Comparison of ENCODE assay signal across 7 mouse cellular contexts in the genomic region with DNA sequence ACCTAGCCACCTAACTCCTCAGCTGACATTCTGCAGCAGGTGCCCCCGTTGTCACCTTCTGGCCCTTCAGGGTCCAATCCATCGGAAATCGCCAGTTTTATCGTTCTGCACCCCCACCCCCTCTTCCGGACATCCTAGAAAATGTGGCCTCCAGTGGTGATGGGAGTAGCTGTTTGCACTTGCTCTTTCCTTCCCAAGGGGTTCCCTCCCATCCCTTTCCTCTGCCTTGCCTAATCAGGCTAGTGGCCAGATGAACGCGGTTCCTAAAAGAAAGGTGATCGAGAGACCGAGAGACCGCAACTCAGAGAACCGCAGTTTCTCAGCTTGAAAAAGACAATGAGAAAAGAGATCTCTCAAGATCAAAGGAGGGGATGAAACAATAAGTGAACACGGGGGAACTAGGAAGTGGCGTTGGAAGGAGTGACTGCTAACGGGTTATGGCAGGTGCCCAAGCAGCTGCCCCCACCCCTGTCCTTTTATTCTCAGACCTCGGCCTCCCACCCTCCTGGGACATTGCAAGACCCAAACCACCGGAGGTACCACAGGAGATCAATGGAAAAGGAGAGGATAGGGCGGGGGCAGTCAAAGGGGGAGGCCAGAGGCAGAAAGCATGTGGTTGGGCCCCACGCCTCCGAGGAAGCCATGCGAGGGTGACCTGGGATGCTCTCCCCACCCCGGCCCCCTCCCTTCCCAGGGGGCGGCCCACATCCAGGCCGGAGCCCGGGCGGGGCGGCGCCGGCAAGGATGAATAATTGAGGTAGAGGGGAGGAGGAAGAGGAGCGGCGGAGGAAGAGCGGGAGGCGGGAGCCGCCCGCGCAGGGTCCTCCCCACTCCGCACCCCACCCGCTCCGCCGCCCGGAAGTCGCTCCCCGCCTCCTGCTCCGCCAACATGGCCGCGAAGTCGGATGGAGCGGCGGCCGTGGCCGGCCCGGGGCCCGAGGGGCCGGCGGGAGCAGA. TPM values are rescaled to one million over a fixed set of nuclear protein-coding genes. Genes with fewer than 3 reads are reported as not detected.
DNase-seq lines count a peak whose midpoint lies in the region; ATAC-seq and TF ChIP-seq lines count a peak whose summit lies in the region.

Gene Xkr7, plus strand, starts transcription at position 727 of the 957 bp plus-strand sequence.

- no peak for TF ChIP-seq CTCF in lung, embryonic 14.5 days (IDR thresholded peaks at IDR 0.05; ENCODE audit: low read depth)
- TF ChIP-seq CTCF in lung, adult 2 months (IDR thresholded peaks at IDR 0.05; ENCODE audit: insufficient read depth, low read length), result no peak

- peak; percentile 44; the same call in 1 of the 2 replicates for ATAC-seq in lung, embryonic 14.5 days (ENCODE audit: insufficient read depth)
- peak; percentile 85 for ATAC-seq in forebrain, embryonic 16.5 days
- no peak for ATAC-seq in erythroblast, adult 5-6 weeks (replicated peaks; ENCODE audit: low FRiP score, poor library complexity, severe bottlenecking)

- H3K4me3 ChIP-seq in lung, embryonic 14.5 days (ENCODE audit: low read depth, low read length), result peak within 1 kb of the TSS; percentile 38
- H3K4me3 ChIP-seq in lung, adult 2 months (replicated peaks; ENCODE audit: extremely low read depth, low read depth, low read length), result no peak within 1 kb of the TSS
- H3K4me3 ChIP-seq in forebrain, embryonic 16.5 days (replicated peaks; ENCODE audit: low read length), result peak within 1 kb of the TSS; percentile 71
- H3K4me3 ChIP-seq in midbrain, embryonic 10.5 days, result peak within 1 kb of the TSS; percentile 71

- TF ChIP-seq POLR2A in lung, adult 2 months (IDR thresholded peaks at IDR 0.05; ENCODE audit: borderline replicate concordance, extremely low read depth, low read depth, low read length), result no peak

- no peak for DNase-seq in lung, embryonic 14.5 days
- DNase-seq in lung, adult 2 months, result no peak
- DNase-seq in cerebellum, postnatal 10 days, result peak; percentile 86 to 91
- no peak for DNase-seq in midbrain, embryonic 10.5 days (ENCODE audit: low spot score)
- no peak for DNase-seq in ovary, postnatal 10 days (ENCODE audit: low spot score)

- 0 out of 2 replicates have a peak, but pooled peaks cover 3% of the 10 kb centered on the region for H3K4me1 ChIP-seq in lung, embryonic 14.5 days (ENCODE audit: insufficient read depth)
- no peaks in the 10 kb centered on the region for H3K4me1 ChIP-seq in lung, adult 2 months (ENCODE audit: control insufficient read depth, insufficient read depth, low read length)
- peaks cover 37% of the 10 kb centered on the region for H3K4me1 ChIP-seq in forebrain, embryonic 16.5 days (replicated peaks; ENCODE audit: control insufficient read depth, insufficient read depth, low read length)
- H3K4me1 ChIP-seq in midbrain, embryonic 10.5 days, result peaks cover 26% of the 10 kb centered on the region

- no peaks in the 10 kb centered on the region for H3K9me3 ChIP-seq in lung, embryonic 14.5 days (ENCODE audit: low read depth, low read length)
- H3K9me3 ChIP-seq in forebrain, embryonic 16.5 days (ENCODE audit: control insufficient read depth, low read length), result no peaks in the 10 kb centered on the region
- no peaks in the 10 kb centered on the region for H3K9me3 ChIP-seq in midbrain, embryonic 10.5 days (replicated peaks)

- H3K27ac ChIP-seq in lung, embryonic 14.5 days (ENCODE audit: low read depth), result no peak within 1 kb of the TSS
- peak within 1 kb of the TSS; percentile 43 for H3K27ac ChIP-seq in forebrain, embryonic 16.5 days (ENCODE audit: low read length)
- H3K27ac ChIP-seq in midbrain, embryonic 10.5 days (replicated peaks), result peak within 1 kb of the TSS; percentile 77

- no peaks in the 10 kb centered on the region for H3K36me3 ChIP-seq in lung, embryonic 14.5 days (ENCODE audit: insufficient read depth)
- H3K36me3 ChIP-seq in forebrain, embryonic 16.5 days (ENCODE audit: control insufficient read depth, insufficient read depth), result no peaks in the 10 kb centered on the region
- H3K36me3 ChIP-seq in midbrain, embryonic 10.5 days, result no peaks in the 10 kb centered on the region

- no peak within 1 kb of the TSS for H3K9ac ChIP-seq in lung, embryonic 14.5 days
- peak within 1 kb of the TSS; percentile 71 for H3K9ac ChIP-seq in forebrain, embryonic 16.5 days (replicated peaks; ENCODE audit: low read depth, low read length)

- peak within 1 kb of the TSS; percentile 71 for H3K4me2 ChIP-seq in lung, embryonic 14.5 days
- H3K4me2 ChIP-seq in forebrain, embryonic 16.5 days (ENCODE audit: low read length), result peak within 1 kb of the TSS; percentile 66

- H3K27me3 ChIP-seq in lung, embryonic 14.5 days (ENCODE audit: insufficient read depth, low read length), result peaks cover 42% of the 10 kb centered on the region
- 0 out of 2 replicates have a peak, but pooled peaks cover 3% of the 10 kb centered on the region for H3K27me3 ChIP-seq in forebrain, embryonic 16.5 days (replicated peaks; ENCODE audit: control insufficient read depth, insufficient read depth, low read length)
- peaks cover 46% of the 10 kb centered on the region for H3K27me3 ChIP-seq in midbrain, embryonic 10.5 days (ENCODE audit: low read depth, poor library complexity, severe bottlenecking)

- 1% methylated on average over 51 of the region's 54 CpGs for whole genome bisulfite sequencing in lung, embryonic 14.5 days
- 5% methylated on average over 51 of the region's 54 CpGs for WGBS in lung, adult 2 months
- under 1% methylated on average over 29 of the region's 54 CpGs for WGBS in forebrain, embryonic 16.5 days
- 2% methylated on average over 46 of the region's 54 CpGs for WGBS in midbrain, embryonic 10.5 days

RNA-seq across cellular contexts. Expression of gene Xkr7, which starts in this region (rescaled TPM):
- polyA plus RNA-seq in lung, embryonic 14.5 days (2014; fragmentation: Nextera tagmentation; extraction: Ambion mirVana), result not detected in 2 replicates
- 0.03 TPM in 1 of 2 replicates, not detected in the other for polyA plus RNA-seq in lung, adult 2 months (2012; rRNA removed)
- 1.6 and 2.0 TPM in 2 replicates for polyA plus RNA-seq in forebrain, embryonic 16.5 days (2015; fragmentation: Nextera tagmentation; extraction: Ambion mirVana)
- polyA plus RNA-seq in midbrain, embryonic 10.5 days (2016; fragmentation: Nextera tagmentation; extraction: Ambion mirVana), result 0.21 and 0.68 TPM in 2 replicates
- total RNA-seq in erythroblast, adult 5-6 weeks (2015; ENCODE audit: low replicate concordance), result not detected in 2 replicates
- not detected in 2 replicates for total RNA-seq in erythroblast, adult 5-6 weeks (2017; ENCODE audit: low replicate concordance)

Comparison
In these comparisons a context has a peak if more than half of its experiments do, and no peak if none do; other contexts are left out.
1. Peak in ATAC-seq, H3K4me3 ChIP-seq and H3K4me2 ChIP-seq in lung, embryonic 14.5 days; RNA of the gene not detected or under 1 TPM.
2. DNase-seq: peak in cerebellum, postnatal 10 days (2 of 2); none in lung, embryonic 14.5 days (single experiment), lung, adult 2 months (single experiment), midbrain, embryonic 10.5 days (single experiment) and ovary, postnatal 10 days (single experiment).